Mouse (Mus musculus): Measurements from ENCODE around the gene Fam107a.

- no peak for TF ChIP-seq CTCF (IDR thresholded peaks at IDR 0.05; ENCODE audit: borderline replicate concordance, insufficient read depth, low read length)
- TF ChIP-seq POLR2A (IDR thresholded peaks at IDR 0.05; ENCODE audit: low read depth, low read length) = no peak
These were observed 3.9 kb downstream of the Fam107a start for GRCm38 (mm10) chr14:8313877-8314276.

Measured in embryonic fibroblast, embryonic 13.5 days (primary cell).